Mouse (Mus musculus): Measurements from ENCODE around the gene Zfp746. TPM values are rescaled to one million over a fixed set of nuclear protein-coding genes. Genes with fewer than 3 reads are reported as not detected.

The Zfp746 gene
- polyA plus RNA-seq, 1 experiment: 20.0 TPM

DNA sequence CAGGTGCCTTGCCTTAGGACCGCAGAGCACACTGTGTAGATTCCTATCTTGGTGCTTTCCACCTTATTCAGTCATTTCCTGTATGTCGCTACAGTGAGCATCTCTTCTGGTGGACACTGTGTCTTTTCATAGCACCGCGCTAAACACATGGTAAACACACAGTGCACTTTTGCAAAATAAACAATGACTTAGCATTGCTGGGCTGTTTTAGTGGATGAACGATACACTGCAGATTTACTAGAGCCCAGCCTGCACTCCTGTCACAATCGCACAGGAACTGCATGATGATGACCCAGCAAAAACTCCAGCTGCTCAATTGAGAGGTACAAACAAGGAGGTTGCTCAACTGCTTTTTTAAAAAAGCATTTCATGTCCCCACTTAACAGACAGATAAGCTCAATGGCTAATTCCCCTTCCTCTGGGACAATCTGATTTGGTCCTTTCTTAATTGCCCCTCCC is 2.6 kb downstream of the Zfp746 start:
- no peak overlapping the region for H3K27ac ChIP-seq (ENCODE audit: insufficient read depth, low read length)
- TF ChIP-seq EP300 (IDR thresholded peaks at IDR 0.05; ENCODE audit: insufficient read depth, low read depth, low read length) (no peak), POLR2A (IDR thresholded peaks at IDR 0.05; ENCODE audit: insufficient read depth, low read length) (no peak), CTCF (IDR thresholded peaks at IDR 0.05; ENCODE audit: low read depth, low read length) (no peak)
- H3K4me1 ChIP-seq (ENCODE audit: control insufficient read depth, insufficient read depth, low read length): no peaks in the 10 kb centered on the region
- no peak overlapping the region for H3K4me3 ChIP-seq (ENCODE audit: low read depth, low read length)
- H3K36me3 ChIP-seq (ENCODE audit: control insufficient read depth, insufficient read depth, low read length, poor library complexity, severe bottlenecking): peaks cover 27% of the 10 kb centered on the region
- H3K27me3 ChIP-seq (ENCODE audit: control insufficient read depth, insufficient read depth, low read length, poor library complexity, severe bottlenecking): no peaks in the 10 kb centered on the region
- no peak overlapping the region for H3K9ac ChIP-seq (ENCODE audit: low read depth, poor library complexity, severe bottlenecking)
- H3K9me3 ChIP-seq (replicated peaks; ENCODE audit: control insufficient read depth, insufficient read depth, low read length, poor library complexity, severe bottlenecking): no peaks in the 10 kb centered on the region

DNA sequence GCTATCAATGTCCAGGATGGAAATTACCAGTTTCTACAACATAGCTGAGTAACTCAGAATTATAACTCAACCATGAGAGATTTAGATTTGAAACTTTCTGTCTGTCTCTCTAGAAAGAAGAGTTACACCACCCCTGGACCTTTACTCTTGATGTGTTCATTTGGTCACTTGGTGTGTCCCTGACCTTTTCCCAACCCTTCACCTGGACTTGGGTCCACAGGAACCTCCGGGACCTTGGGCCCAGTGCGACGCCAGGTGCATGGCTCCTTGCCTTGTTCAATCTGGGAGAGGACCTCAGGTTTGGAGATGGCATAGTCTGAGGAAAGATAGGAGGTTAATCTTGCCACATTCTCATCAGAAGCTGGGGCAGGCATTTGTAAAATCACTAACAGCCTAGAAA is 4.4 kb downstream of the Zfp746 start:
- Histone ChIP-seq H3K9me3 (replicated peaks; ENCODE audit: control insufficient read depth, insufficient read depth, low read length, poor library complexity, severe bottlenecking) (no peaks in the 10 kb centered on the region), H3K36me3 (ENCODE audit: control insufficient read depth, insufficient read depth, low read length, poor library complexity, severe bottlenecking) (peaks cover 29% of the 10 kb centered on the region), H3K27me3 (ENCODE audit: control insufficient read depth, insufficient read depth, low read length, poor library complexity, severe bottlenecking) (no peaks in the 10 kb centered on the region), H3K9ac (ENCODE audit: low read depth, poor library complexity, severe bottlenecking) (no peak overlapping the region), H3K4me1 (ENCODE audit: control insufficient read depth, insufficient read depth, low read length) (no peaks in the 10 kb centered on the region), H3K27ac (ENCODE audit: insufficient read depth, low read length) (no peak overlapping the region), H3K4me3 (ENCODE audit: low read depth, low read length) (no peak overlapping the region)
- TF ChIP-seq CTCF (IDR thresholded peaks at IDR 0.05; ENCODE audit: low read depth, low read length) (no peak), POLR2A (IDR thresholded peaks at IDR 0.05; ENCODE audit: insufficient read depth, low read length) (no peak), EP300 (IDR thresholded peaks at IDR 0.05; ENCODE audit: insufficient read depth, low read depth, low read length) (no peak)

DNA sequence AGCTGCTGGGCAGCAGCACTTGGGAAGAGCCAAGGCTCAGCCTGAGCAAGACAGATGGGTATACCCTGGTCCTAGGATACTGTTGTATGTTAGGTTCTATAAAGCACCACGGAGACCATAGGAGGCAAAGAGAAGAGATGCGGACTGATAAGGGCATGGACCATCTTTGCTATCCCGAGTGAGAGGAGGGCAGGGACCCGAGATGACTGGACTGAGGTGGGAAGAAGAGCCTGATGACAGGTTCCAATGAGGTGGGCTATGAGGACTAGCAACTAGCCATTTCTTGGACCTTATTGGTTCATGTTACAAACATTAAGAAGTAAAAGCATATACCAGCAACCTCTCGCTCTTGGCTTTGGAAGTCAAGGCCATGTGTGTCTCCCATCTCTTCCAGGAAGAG is 5.4 kb downstream of the Zfp746 start:
- TF ChIP-seq POLR2A (IDR thresholded peaks at IDR 0.05; ENCODE audit: insufficient read depth, low read length) (no peak), EP300 (IDR thresholded peaks at IDR 0.05; ENCODE audit: insufficient read depth, low read depth, low read length) (no peak), CTCF (IDR thresholded peaks at IDR 0.05; ENCODE audit: low read depth, low read length) (no peak)
- Histone ChIP-seq H3K4me1 (ENCODE audit: control insufficient read depth, insufficient read depth, low read length) (no peaks in the 10 kb centered on the region), H3K36me3 (ENCODE audit: control insufficient read depth, insufficient read depth, low read length, poor library complexity, severe bottlenecking) (peaks cover 29% of the 10 kb centered on the region), H3K9me3 (replicated peaks; ENCODE audit: control insufficient read depth, insufficient read depth, low read length, poor library complexity, severe bottlenecking) (no peaks in the 10 kb centered on the region), H3K9ac (ENCODE audit: low read depth, poor library complexity, severe bottlenecking) (no peak overlapping the region), H3K27me3 (ENCODE audit: control insufficient read depth, insufficient read depth, low read length, poor library complexity, severe bottlenecking) (no peaks in the 10 kb centered on the region), H3K27ac (ENCODE audit: insufficient read depth, low read length) (no peak overlapping the region), H3K4me3 (ENCODE audit: low read depth, low read length) (no peak overlapping the region)

GRCm38 (mm10) chr6:48073316-48073715 is 13.1 kb downstream of the Zfp746 start:
- H3K9me3 ChIP-seq (replicated peaks; ENCODE audit: control insufficient read depth, insufficient read depth, low read length, poor library complexity, severe bottlenecking): no peaks in the 10 kb centered on the region
- H3K27me3 ChIP-seq (ENCODE audit: control insufficient read depth, insufficient read depth, low read length, poor library complexity, severe bottlenecking): no peaks in the 10 kb centered on the region
- peaks cover 6% of the 10 kb centered on the region for H3K36me3 ChIP-seq (ENCODE audit: control insufficient read depth, insufficient read depth, low read length, poor library complexity, severe bottlenecking)
- no peaks in the 10 kb centered on the region for H3K4me1 ChIP-seq (ENCODE audit: control insufficient read depth, insufficient read depth, low read length)
- H3K27ac ChIP-seq (ENCODE audit: insufficient read depth, low read length): no peak overlapping the region
- H3K4me3 ChIP-seq (ENCODE audit: low read depth, low read length): no peak overlapping the region
- no peak overlapping the region for H3K9ac ChIP-seq (ENCODE audit: low read depth, poor library complexity, severe bottlenecking)
- no peak for TF ChIP-seq CTCF (IDR thresholded peaks at IDR 0.05; ENCODE audit: low read depth, low read length)
- no peak for TF ChIP-seq POLR2A (IDR thresholded peaks at IDR 0.05; ENCODE audit: insufficient read depth, low read length)
- TF ChIP-seq EP300 (IDR thresholded peaks at IDR 0.05; ENCODE audit: insufficient read depth, low read depth, low read length): no peak

GRCm38 (mm10) chr6:48067492-48067891 is 18.9 kb downstream of the Zfp746 start:
- H3K27me3 ChIP-seq (ENCODE audit: control insufficient read depth, insufficient read depth, low read length, poor library complexity, severe bottlenecking): no peaks in the 10 kb centered on the region
- H3K4me3 ChIP-seq (ENCODE audit: low read depth, low read length): no peak overlapping the region
- TF ChIP-seq POLR2A (IDR thresholded peaks at IDR 0.05; ENCODE audit: insufficient read depth, low read length) (no peak), CTCF (IDR thresholded peaks at IDR 0.05; ENCODE audit: low read depth, low read length) (no peak), EP300 (IDR thresholded peaks at IDR 0.05; ENCODE audit: insufficient read depth, low read depth, low read length) (no peak)
- peaks cover 3% of the 10 kb centered on the region for H3K4me1 ChIP-seq (ENCODE audit: control insufficient read depth, insufficient read depth, low read length)
- H3K9me3 ChIP-seq (replicated peaks; ENCODE audit: control insufficient read depth, insufficient read depth, low read length, poor library complexity, severe bottlenecking): no peaks in the 10 kb centered on the region
- H3K27ac ChIP-seq (ENCODE audit: insufficient read depth, low read length): no peak overlapping the region
- H3K9ac ChIP-seq (ENCODE audit: low read depth, poor library complexity, severe bottlenecking): no peak overlapping the region
- peaks cover 3% of the 10 kb centered on the region for H3K36me3 ChIP-seq (ENCODE audit: control insufficient read depth, insufficient read depth, low read length, poor library complexity, severe bottlenecking)

- no peak for TF ChIP-seq POLR2A (IDR thresholded peaks at IDR 0.05; ENCODE audit: insufficient read depth, low read length)
- TF ChIP-seq EP300 (IDR thresholded peaks at IDR 0.05; ENCODE audit: insufficient read depth, low read depth, low read length): no peak
- Histone ChIP-seq H3K9me3 (replicated peaks; ENCODE audit: control insufficient read depth, insufficient read depth, low read length, poor library complexity, severe bottlenecking) (no peaks in the 10 kb centered on the region), H3K9ac (ENCODE audit: low read depth, poor library complexity, severe bottlenecking) (peak overlapping the region; percentile 75), H3K4me1 (ENCODE audit: control insufficient read depth, insufficient read depth, low read length) (peaks cover 3% of the 10 kb centered on the region), H3K4me3 (ENCODE audit: low read depth, low read length) (peak overlapping the region; percentile 67), H3K27me3 (ENCODE audit: control insufficient read depth, insufficient read depth, low read length, poor library complexity, severe bottlenecking) (no peaks in the 10 kb centered on the region), H3K36me3 (ENCODE audit: control insufficient read depth, insufficient read depth, low read length, poor library complexity, severe bottlenecking) (peaks cover 3% of the 10 kb centered on the region), H3K27ac (ENCODE audit: insufficient read depth, low read length) (no peak overlapping the region)
Measured at GRCm38 (mm10) chr6:48065587-48066075, 20.8 kb downstream of the Zfp746 start.

All from ES-Bruce4 (cell line).